Mouse (Mus musculus): ENCODE data around the gene Got1.

The Got1 gene

DNA sequence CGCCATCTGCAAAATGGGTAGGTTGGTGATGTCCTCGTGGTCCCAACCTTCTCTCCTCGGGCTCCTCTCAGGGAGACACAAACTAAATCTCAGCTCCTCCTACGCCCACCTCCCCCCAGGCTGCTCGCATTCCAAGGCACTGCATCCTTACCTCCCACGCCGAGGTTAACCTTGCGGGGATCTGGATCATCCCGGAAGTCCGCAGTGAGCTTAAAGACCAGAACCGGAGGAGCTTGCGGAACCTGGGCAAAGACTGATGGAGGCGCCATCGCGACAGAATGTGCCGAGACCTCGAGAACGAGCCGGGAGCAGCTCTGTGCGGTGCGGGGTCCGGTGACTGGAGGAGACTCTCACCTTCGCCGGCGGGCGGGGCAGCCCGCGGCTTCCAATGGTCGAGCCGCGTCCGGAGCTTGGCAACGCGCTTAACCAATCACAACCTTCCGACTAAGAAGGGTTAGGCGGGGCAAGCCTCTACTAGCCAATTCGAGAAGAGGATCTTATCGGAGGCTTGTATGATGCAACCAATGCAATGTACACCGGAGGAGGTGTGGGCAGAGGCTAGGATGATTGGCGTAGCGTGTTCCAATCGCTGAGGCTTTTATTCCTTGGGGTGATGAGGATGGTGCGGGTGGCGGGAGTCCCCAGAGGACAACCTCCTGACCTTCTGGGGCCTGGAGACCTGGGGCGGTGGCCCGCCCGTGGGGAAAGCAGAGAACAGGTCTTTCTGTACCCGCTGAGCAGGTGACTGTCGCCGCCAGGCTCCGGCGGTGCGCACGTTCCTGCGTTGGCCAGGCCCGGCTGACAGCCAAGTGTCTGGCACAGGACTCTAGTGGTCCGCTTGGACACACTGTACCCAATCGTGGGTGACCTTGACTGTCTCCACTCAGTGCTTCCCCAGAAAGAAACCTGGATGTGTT lies at the start of gene Got1:
Got1 (minus strand) TSS at position 419 of the 917 bp plus-strand sequence.
- peak; percentile 87 to 89 for DNase-seq (ENCODE audit: low spot score in 2 of 2)

DNA sequence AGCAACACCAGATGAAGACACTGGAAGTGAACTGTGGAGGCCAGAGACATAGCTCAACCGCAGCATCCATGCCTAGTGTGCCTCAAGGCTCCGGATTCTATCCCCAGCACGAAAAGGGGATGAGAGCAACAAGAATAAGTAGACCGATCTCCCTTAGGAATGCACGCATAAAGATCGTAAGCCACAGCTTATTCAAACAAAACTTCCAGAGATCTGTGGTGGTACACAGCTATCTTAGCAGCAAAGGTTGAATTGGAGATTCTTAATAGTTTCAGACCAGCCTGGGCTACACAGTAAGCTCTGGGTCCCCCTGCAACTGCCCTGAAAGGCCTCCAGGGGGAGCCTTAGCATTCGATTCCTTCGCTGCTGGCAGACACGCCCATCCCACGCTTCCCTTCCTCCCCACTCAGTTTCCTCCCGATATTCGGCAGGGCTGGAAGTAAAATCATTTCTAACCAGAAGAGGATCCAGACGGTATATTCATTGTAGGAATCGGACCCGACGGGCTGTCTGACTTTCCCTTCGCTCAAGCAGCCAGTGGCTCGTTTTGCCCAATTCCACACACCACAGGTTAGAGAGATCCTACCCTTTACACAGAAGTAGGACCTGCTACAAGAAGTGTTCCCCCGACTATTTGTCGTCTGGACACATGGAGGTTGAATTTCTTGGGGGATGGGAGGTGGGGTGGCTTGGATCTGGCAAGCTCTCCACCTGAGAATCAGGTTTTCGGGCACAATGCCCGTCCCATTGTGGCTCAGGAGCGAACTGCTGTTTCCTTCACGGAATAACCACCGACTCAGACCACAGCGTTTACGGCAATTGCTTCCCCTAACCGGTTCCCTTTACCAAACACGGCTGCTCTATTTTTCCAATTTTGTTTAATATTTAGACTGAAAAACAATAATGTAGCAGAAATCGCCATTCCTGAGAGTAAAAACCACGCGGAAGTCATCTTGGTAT lies 46.7 kb upstream of the Got1 start:
- peak; percentile 33 to 71 for DNase-seq (ENCODE audit: low spot score in 2 of 2)

DNA sequence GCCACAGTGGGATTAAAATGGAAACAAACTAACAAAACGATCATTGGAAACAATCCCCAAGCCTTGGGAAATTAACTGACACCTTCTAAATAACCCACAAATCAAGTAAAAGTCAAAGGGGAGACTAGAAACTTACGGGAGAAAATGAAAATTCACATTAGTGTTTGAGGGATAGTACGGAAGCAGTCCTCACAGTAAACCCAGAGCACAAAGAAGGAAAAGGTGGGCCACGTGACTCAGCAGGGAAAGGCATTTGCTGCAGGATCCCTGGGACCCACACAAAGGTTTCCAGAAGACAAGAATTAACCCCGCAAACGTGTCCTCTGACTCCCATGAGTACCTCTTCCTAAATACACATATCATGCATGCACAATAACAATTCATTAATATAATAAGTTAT lies 44.7 kb upstream of the Got1 start:
- DNase-seq (ENCODE audit: low spot score in 2 of 2): no peak

DNA sequence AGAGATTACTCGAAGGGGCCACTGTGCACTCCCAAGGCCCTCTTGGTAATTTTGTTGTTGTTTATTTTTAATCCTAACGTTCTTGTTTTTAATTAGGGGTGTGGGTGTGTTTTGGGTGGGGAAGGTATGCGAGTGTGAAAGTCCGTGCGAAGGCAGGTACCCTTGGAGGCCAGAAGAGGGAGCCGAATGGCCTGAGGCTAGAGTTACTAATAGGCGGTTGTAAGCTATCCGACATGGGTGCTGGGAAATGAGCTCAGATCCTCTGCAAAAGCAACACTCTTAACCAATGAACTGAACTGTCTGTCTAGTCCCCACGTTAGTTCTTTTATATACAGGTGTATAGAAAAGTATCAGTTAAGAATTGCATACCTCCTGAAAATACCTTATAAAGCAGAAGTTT lies 43.9 kb upstream of the Got1 start:
- no peak for DNase-seq (ENCODE audit: low spot score in 2 of 2)

DNA sequence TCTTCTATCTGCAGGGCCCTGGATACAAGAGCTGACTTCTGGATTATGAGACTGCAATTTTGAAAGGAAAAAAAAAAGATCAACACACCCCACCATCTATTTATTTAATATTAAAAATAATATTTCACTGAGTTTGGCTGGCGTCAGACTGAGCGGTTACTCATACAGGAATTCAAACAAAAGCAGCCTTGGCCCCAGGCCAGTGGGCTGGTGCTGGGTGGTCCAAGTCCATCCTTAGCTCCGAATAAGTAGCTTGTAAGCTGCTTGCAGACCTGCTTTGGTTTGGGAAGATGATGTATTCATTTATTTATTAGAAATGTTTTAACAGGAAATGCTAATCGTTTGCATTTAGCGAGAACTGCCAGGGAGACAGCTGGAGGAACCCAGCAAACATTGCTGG lies 38.8 kb upstream of the Got1 start:
- no peak for DNase-seq (ENCODE audit: low spot score in 2 of 2)

DNA sequence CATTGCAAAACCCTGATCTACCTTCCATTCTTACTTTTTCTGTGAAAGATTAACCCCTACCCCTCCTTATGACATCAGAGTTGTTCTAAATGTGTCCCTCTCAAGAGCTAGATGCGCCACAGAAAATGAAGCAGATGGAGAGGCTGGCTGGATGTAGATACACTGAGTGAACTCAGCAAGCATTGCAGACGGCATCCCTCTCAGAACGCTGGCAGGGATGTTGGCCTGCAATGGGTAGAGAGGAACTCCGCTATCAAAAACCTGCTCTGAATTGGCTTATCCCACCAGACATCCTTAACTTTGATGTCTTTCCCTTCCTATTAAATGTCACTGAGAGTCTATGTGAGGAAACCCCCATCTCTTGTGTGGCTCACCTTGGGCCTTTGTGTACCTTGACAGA lies 37.4 kb upstream of the Got1 start:
- no peak for DNase-seq (ENCODE audit: low spot score in 2 of 2)

DNA sequence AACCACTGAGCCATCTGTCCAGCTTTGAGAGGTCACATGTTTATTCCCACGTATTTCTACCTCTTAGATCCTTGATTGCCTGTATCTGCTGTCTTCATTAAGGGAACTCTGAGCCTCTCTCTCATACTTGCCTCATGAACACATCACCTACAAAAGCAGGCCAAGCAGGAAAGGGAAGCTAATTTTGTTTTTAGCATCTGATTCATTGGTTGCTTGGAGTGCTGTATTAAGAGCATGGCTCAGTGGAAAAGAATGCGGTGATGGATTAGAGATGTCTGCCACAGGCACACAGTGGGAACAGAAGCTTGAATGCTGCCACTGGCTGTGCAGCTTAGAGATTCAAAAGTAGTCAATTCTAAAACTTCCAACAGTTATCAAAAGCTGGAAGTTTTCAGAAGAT lies 35.8 kb upstream of the Got1 start:
- DNase-seq (ENCODE audit: low spot score in 2 of 2): no peak

DNA sequence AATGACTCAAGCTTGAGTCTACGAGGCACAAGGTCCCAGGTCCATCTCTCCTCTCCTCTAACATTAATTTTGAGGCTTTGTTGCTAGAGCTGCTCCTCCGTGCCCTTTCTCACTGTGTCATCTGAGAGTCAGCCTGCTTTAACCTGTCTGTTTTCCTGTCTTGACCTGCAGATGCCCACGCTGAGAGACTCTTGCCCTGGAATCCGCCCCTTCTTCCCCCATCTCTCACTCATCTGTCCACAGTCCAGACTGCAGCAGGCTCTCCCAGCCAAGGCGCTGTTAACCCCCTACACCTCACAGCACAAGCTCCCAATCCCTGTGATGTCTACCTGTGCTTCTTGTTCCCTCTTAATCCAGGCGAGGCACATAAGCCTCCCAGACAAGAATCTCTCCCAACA lies 27.1 kb upstream of the Got1 start:
- DNase-seq (ENCODE audit: low spot score in 2 of 2): no peak

DNA sequence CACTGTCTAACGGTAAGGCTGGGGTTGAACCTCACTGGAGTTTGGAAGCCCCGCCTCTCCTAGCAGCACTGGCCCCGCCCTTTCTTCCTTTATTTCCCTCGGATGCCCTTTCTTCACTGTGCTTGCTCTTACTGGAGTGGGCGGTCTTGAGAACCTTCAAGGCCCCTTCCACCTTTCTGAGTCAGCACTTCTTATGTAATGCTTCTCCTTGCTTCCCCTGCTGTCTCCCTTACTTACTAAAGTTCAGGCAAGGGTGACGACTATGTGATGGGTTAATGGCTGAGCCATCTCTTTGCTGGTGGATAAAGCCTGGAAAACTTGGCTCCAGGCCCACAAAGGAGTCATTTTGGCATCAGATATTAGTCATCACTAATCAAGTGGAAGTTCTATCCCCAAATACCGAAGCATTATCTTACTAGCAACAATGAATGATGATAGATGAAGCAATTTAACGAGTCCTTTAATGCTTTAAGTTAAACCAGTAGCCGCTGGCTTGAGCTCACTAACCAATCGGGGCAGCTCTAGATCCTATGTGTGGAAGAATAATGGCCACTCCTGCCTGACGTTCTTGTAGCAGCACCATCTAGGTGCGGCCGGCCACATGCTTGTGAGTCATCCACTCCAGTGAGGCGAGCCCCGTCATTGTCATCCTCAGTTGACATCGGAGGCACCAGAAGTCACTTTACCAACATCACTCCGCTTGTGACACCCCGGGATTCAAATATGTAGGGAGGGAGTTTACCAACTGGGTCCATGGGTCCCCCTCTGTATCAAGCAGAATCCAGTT lies 26.5 kb upstream of the Got1 start:
- no peak for DNase-seq (ENCODE audit: low spot score in 2 of 2)

DNA sequence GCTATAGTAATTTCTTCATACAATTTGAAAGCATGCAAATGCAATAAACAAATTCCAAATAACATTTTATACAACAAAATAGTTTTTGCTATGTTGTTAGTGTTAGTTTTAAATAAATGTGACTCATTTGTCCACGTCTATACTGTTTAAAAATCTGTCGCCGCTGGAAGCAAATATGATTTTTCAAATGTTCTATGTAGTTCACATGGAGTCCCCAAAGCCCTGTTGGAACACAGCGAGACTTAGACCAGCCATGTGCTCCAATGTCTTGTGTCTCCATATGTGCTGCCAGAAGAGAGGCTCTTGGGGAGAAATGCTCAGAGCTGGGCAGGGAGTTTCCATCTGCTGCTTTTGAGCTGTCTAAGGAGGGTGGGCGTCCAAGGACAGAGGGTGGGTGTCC lies 23.7 kb upstream of the Got1 start:
- no peak for DNase-seq (ENCODE audit: low spot score in 2 of 2)

DNA sequence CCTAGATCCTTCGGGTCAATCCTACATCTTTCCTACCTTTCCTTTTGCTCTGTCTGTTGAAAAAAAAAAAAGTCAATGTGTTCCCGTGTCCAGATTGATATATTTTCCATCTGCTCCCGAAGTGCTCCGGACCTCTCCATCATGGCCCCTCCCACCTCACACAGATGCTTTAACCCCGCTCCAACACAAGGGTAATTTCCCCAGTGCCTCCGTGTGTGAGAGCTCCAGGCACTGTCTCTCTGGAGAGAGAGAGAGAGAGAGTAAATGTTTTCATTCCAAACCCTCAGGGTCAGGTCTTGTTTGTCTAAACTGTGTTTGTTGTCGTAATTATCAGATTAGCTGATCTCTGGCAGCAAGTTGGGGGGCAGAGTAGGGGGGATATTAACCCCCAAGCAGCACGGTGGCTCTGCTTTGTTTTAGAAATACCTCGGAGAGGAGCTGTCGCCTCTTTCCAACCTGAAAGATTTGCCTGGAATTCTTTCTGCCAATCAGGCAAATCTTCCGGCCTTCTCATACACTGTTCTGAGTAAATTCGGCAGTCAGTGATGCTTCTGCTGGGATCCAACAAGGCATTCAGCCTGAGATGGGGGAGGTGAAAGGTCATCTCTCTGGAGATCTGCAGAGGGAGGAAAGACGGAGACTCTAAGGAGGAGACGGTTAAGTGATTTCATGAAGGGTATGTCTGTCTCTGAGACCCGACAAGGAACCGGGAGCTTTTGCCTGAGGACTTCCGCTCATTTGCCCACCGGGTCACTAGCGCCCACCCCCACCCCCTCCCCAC lies 22.1 kb upstream of the Got1 start:
- DNase-seq (ENCODE audit: low spot score in 2 of 2): no peak

DNA sequence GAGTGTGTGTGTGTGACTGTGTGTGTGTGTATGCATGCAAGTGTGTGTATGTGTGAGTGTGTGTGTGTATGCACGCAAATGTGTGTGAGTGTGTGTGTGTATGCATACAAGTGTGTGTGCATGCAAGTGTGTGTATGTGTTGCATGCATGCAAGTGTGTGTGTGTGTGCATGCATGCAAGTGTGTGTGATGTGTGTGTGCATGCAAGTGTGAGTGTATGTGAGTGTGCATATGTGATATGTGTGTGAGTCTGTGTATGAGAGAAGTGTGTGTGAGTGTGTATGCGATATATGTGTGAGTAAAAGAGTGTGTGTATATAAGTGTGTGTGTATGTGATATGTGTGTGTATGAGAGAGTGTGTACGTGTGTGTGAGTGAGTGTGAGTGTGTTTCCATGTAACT lies 11.0 kb upstream of the Got1 start:
- no peak for DNase-seq (ENCODE audit: low spot score in 2 of 2)

DNA sequence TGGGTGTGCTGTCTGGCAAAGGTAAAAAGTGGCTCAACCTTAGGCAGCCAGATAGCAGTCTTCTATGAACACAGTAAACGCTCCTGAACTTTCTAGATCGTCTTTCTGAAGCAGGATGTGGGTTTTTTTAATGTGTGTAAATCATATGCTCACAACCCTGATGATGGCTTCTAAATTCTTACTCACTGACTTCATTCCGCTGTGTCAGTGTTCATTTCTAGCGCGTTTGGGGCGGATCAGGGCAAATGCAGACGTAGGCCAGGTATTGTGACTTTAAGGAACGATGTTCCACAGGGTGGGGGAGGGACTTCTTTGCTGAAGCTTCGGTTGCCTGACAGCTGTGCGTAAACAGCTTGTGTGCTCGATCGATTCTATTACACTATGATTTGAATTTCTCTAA lies 6.5 kb upstream of the Got1 start:
- peak; percentile 18 to 44 for DNase-seq (ENCODE audit: low spot score in 2 of 2)

DNA sequence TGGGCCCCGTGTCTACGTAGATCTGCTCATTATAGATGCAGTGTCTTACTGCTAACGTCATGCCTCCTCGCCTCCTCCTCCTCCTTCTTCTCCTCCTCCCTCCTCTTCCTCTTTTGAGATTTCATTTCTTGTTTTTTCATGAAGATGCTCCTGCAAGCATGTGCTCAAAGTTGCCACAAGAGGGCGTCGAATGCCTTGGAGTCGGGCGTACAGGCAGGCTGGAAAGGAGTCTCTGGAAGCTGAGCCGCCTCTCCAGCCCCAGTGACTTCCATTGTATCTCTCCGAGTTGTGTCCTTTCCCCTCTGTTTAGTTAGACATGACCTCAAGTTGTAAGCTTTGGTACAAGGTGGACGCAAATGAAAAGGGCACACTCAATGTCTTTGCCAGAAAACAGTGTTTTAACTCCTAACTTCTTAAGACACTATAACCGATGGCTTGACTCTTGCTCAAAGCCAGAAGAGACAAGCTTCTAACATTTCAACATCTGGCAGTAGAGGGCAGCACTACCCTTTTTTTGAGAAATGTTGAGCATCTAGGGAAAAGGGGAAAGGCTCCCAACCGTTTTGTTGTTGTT lies 5.9 kb upstream of the Got1 start:
- peak; percentile 15 to 52 for DNase-seq (ENCODE audit: low spot score in 2 of 2)

DNA sequence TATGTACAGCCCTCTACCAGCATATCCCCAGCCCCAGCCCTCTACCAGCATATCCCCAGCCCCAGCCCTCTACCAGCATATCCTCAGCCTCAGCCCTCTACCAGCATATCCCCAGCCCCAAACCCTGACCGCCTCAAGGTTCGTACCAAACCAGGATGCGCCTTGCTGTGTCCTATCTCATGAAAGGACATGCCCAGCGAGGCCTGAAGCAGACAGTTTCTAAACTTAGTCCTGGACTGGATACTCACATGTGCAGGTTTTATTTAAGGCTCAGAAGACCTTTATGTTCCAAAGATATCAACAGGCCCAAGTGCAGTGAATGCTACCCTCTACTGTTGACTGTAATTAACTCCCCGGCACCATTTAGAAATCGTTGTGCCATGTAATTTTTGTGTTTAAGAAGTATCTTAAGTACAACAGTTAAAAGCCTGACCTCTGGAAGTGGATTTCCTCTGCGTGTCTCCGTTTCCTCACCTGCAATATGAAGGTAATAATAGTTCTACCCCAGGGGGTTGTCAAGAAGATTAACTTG lies 3.7 kb upstream of the Got1 start:
- no peak for DNase-seq (ENCODE audit: low spot score in 2 of 2)

DNA sequence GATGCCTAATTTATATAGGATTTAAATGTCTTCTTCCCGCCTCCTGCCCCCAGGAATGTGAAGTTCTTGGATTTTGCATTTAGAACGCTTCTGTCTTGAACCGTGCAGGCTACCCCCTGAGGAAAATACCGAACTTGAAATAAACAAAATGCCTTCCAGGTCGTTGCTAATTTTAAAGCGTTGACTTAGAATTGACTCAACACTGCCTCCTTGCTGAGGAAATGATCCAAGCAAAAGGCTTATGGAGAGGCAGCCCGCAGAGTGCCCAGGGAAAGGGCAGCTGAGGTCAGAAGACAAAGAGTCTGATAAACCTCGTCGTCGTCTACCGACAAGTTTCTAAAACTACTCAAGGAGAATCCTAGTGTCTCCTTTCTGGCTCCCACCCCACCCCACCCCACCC lies 2.7 kb upstream of the Got1 start:
- no peak for DNase-seq (ENCODE audit: low spot score in 2 of 2)

DNA sequence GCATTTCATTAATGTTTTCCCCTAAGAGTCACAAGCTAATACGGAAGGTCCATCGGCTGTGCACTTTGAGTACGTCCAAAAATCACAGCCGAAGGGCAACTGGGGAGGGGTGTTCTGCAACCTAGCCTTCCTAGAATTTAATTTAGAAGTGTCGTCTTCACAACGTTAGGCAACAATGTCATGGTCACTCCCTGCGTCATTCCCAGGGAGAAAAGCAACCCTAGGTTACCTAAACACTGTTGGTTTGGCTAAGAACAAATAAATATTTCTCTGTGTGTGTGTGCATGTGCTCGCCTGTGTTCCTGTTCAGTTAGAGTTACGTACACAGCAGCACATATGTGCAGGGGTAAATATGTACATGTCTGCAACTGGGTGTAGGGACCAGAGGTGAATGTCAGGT lies 1.6 kb upstream of the Got1 start:
- no peak for DNase-seq (ENCODE audit: low spot score in 2 of 2)

DNA sequence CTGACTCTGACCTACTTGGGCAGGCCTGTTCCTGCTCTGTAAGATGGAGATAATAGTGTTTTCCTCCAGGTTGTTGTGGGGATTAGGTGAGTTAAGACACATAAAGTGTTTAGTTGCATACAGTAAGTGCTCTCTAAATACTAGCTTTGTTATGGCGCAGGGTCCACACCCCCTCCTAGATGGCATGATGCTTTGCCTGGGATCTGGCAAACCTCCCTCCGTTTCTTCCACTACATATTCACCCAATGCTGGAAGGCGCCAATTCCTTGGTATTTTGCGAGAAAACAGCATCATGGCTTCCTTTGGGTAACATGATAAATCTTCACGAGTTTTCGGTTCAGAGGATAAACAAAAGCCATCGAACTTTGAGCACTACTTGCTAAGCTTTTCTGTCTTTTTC lies 1.2 kb upstream of the Got1 start:
- no peak for DNase-seq (ENCODE audit: low spot score in 2 of 2)

DNA sequence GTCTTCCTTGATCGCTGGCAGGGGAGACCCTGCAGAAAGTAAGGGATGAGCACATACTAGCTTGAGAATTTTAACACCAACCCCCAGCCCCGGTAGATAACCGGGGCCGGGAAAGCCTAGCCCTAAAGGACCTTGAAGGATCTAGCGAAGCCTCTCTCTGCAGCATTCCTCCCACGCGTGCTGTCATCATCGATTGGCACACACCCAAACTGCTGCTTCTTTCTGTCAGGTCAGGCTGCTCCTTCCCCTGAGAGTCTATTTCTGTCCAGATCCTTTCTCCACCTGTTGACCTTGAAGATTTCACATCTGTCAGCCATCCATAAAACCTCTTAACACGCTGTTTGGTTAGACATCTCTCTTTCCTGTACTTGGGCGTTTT lies 688 bp upstream of the Got1 start:
- no peak for DNase-seq (ENCODE audit: low spot score in 2 of 2)

DNA sequence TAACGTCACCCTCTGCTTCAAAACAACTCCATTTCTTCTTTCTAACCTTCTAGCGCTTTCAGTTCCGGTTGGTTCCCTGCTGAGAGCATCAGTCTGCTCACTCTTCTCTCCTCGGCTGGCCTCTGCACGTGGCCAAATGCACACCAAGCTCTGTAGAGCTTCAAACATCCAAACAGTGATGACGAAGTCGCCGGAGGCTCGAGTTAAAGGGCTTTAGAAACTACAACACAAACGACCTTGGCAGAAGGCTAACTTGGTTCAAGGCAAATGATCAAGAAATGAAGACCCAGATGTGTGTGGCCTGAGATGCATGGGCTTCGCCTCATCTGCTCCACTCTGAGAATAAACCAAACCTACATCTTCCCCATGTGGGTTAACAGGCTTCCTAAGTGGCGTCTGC lies 854 bp downstream of the Got1 start:
- peak in 1 of 2 experiments; percentile 19 for DNase-seq (ENCODE audit: low spot score in 2 of 2)

DNA sequence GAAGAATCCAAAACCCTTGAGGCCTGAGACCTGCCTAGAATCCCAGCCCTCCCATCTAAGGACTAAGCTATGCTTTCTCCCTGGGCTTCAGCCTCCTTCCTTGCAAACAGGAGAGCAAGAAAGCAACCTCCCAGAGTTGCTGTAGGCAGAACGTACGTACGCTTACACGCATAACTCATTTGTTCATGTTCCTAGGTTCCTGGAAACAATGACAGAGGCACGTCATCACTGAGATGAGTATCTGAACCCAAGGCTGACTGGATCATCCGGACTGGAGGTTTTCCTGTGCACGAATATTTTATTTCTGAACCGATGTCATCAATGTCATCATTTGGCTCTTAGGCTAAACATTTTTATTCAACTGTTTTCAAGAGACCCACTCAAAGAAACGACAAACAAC lies 2.4 kb downstream of the Got1 start:
- no peak for DNase-seq (ENCODE audit: low spot score in 2 of 2)
